Mouse (Mus musculus) layer of hippocampus, adult 9-11 months (tissue): Measurements from ENCODE around the gene Slc10a7.
A peak's percentile ranks its signal among the peaks of the same experiment; 100 is the strongest.

ENCODE experiments used
- DNase-seq: peaks from one replicate; pipeline ENCODE4 v3.0.0; 2022

Slc10a7 gene

DNA sequence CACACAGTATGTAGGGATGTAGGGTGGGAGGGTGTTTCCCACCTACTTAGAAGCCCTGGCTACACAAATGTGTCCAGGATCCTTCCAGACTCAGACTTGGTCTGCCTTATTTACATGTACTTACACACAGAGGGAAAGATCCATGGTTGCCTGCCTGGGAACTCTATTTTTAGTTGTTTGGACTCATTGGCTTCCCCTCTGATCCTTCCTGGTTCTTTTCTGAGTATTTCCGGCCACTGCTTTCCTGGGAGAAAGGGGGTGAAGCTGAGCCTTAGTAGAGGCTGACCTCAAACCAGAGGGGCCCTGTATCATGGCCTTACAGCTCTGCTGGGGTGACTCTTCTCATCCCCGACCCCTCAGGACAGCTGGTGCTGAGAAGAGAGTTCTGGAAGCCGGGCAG is 232.3 kb downstream of the Slc10a7 start:
- DNase-seq, result no peak

DNA sequence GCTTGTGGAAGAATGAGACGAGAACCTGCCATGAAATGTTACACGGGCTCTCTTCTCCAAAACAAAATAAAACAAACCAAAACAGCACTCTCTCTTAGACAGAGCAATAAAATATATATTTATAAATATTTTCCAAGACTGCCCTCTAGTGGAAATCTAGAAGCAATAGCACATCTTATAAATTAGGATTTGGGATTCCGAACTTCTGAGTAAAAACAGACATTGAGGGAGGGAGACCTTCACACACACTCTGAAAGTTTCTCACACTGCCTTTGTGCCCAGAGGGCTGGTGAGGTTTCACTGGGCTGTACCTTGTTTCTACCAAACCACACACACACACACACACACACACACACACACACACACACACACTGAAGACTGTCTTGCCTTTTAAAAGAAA is 232.8 kb downstream of the Slc10a7 start:
- no peak for DNase-seq

GRCm38 (mm10) chr8:78742453-78742852 is 233.3 kb downstream of the Slc10a7 start:
- DNase-seq, result peak; percentile 40

DNA sequence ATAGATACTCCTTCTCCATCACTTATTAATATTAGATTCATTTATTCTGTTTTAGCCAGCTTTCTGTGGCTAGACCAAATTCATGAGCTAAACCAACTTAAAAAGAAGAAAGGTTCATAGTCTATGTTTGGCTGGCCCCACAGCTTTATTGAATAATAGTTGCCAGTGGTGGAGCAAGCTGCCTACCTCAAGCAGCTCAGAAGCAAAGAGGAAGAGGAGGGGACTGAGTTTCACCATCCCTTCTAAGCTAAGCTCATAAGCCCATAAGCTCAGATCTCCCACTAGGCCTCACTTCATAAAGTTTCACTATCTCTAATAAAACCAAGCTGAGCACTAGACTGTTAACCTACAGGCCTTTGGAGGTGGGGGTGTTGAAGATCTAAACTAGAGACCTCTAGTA is 237.9 kb downstream of the Slc10a7 start:
- DNase-seq, result no peak

DNA sequence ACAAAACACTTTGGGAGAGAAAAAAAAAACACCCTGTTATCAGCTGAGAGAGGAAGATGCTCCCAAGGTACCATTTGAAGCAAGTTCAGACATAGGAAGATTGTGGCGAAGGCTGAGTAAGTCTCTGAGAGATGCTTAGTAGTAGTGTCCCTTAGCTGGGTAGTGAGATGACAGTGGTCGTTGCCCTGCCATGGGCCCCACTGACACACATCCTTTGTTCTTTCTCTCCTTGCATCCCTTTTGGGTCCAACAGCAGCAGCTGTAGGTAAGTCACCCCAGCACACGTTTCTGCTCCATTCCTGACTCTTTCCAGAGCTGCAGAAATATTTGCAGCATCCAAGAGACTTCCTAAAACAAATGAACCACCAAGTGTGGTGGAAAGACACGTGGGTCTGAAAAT is 239.6 kb downstream of the Slc10a7 start:
- DNase-seq, result no peak

- no peak for DNase-seq
Measured at GRCm38 (mm10) chr8:78749861-78750825, 241.0 kb downstream of the Slc10a7 start.

DNA sequence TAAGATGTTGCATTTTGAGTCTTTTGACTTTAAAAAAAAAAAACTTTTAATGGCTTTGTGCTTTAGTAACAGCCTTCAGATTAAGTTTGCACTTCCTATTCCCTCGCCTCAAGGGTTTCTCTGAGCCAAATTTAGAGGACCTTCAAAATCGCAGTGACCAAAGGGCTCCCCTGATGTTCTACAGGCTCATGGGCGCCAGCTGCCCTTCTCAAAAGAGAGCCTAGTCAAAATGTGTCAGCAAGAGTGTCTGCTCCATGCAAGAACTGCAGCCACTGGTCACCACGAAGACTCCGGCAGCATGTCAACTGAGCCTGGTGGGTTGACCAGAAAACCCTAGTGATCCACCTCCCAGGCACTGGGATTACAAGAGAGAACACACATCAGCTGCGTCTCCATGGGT is 242.0 kb downstream of the Slc10a7 start:
- DNase-seq, result no peak

- no peak for DNase-seq
Measured at GRCm38 (mm10) chr8:78754986-78755385, 245.8 kb downstream of the Slc10a7 start.

- no peak for DNase-seq
Measured at GRCm38 (mm10) chr8:78759139-78759538, 250.0 kb downstream of the Slc10a7 start.

GRCm38 (mm10) chr8:78764976-78765375 is 255.8 kb downstream of the Slc10a7 start:
- no peak for DNase-seq

GRCm38 (mm10) chr8:78765556-78765955 is 256.4 kb downstream of the Slc10a7 start:
- no peak for DNase-seq

DNA sequence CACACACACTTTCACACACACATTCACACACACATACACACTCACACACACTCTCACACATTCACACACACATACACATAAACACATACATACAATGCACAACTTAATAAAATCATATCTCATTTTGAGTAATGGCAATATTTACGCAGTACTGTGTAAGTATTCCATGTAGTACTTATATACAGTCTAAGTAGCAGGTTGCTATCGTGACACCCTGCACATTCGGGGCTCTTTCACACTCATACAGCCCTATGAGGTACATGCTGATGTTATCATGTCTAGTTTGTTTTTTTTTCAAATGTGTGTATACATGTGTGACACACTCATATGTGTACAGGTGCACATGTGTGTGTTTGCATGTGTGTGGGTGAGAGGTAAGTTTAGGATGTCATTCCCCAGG is 261.4 kb downstream of the Slc10a7 start:
- DNase-seq, result no peak

- no peak for DNase-seq
Measured at GRCm38 (mm10) chr8:78771256-78771655, 262.1 kb downstream of the Slc10a7 start.

GRCm38 (mm10) chr8:78776816-78777215 is 267.7 kb downstream of the Slc10a7 start:
- DNase-seq, result no peak
